Mouse (Mus musculus) G1E (cell line): ENCODE measurements around the gene Psors1c2.

ENCODE experiments used
- CTCF ChIP-seq: IDR thresholded peaks from 2 replicates; pipeline ENCODE4 v1.5.1; 2012; ENCODE audit warnings: low read depth, low read length, inconsistent platforms, mixed read lengths
- TAL1 ChIP-seq: conservative IDR thresholded peaks from 2 replicates; pipeline ENCODE4 v1.6.1; 2012; ENCODE audit warnings: low read depth, low read length, inconsistent platforms, mixed read lengths

GRCm38 (mm10) chr17:35571477-35571876 lies 38.5 kb downstream of the Psors1c2 start:
- TF ChIP-seq CTCF: no peak
- TF ChIP-seq TAL1: no peak
